Mouse (Mus musculus): Measurements from ENCODE around the gene Fbxo40.

The Fbxo40 gene

DNA sequence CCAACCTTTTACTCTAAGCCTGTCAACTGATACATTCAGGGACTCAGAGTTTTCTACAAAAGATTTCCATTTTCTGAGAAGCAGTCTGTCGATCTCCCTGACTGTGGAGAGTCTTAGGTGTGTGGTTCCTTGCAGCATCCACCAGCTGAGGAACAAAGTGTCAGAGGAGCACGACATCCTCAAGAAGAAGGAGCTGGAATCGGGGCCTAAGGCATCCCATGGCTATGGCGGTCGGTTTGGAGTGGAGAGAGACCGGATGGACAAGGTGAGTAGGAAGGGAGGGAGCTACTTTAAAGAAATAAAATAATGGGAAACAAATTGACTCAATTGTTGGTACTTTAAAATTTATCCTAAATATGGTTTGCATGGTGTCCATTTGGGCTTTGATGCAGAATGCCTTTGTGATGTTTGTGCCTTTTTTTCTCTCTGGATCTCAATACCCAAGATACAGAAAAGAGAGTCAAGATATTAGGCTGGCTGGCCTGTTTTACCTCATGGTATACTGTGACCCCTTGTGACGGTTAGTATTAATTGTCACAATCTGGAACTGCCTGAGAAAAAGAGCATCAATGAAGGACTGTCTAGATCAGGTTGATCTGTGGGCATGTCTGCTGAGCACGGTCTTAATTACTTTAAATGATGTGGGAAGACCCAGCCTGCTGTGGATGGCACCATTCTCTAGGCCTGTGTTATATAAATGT, 43.7 kb downstream of the Fbxo40 start:
- DNase-seq, result peak; percentile 79

DNA sequence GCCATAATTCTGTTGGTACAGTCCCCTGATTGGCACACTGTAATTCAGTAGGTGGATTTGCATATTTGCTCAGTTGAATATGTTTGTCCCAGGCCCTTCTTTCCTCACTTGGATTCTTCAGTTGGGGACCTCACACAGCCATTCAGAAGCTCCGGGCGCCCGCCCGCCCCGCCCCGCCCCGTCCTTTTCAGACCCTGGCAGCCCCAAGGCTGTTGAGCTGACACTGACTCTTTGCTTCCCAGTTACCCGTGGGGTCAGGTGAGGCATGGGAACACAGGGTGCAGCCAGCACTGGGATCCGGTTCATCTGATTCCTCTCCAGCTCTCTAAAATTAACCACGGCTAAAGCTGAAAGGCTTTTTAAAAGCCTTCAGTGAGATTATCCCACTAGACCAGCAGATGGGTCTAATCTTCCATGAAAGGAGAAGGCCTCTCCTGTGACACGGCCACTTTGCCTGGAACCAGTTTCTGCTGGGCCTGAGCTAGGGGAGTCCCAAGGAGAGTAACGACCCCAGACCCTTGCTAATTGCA, 45.3 kb downstream of the Fbxo40 start:
- peak; percentile 98 for DNase-seq

DNA sequence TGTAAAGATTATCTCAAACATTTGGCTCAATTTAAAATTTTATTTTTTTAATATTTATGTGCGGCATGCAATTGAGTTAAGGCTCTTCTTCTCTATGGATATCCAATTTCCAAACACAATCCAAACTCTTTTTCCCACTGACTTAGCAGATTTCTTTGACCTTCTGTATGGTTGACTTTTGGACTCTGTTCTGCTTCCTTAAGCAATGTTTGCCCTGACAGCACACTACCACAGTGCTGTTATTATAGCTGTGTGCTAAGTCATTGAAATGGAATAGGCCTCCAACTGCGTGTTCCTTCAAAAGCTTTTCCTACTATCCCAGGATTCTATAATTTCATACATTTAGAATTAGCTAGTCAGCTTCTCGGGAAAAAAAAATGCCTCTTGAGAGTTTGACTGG, 46.7 kb downstream of the Fbxo40 start:
- DNase-seq, result no peak

DNA sequence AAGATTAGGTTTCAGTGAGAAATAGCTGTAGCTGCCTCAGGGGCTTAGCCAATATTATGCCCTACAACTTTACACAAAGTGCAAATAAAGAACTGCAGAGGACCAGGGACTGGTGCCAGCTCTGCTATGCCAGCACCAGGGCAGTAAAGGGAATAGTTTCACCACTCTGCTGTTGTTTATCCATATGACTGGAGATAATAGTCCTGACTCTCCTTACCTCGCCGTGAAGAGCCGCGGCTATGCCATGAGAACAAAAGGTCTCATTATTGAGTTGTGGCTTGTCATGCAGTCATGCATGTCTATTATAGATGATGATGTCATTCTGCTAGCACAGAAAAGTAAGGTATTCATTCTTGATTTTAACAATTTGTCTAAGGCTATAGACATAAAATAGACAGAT, 48.4 kb downstream of the Fbxo40 start:
- DNase-seq, result peak; percentile 77

DNA sequence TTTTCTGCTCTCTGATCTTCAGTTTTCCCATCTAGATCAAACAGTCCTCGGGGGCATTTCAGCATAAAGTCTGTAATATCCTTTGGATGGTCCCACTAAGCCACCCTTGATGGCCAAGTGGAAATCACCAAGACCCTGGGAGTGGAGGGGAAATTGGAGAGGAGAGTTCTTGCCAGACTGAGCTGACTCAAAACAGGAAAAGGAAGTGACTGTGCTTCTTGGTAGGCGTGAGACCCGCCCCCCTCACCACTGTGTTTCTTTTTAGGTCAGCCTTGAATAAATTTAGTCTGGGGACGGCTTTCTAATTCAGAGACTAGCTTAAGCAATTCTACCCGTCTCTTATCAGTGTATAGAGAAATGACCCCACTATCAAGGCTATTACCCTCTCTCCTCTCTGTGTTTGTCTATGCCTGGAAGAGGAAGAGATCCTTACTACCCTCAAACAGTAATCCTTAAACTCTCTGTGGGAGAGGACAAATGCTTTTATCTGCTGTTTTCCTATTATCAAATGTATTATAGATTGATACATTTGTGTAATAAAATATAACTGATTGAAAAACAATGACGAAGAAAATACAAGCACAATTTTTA, 49.0 kb downstream of the Fbxo40 start:
- peak; percentile 95 for DNase-seq

DNA sequence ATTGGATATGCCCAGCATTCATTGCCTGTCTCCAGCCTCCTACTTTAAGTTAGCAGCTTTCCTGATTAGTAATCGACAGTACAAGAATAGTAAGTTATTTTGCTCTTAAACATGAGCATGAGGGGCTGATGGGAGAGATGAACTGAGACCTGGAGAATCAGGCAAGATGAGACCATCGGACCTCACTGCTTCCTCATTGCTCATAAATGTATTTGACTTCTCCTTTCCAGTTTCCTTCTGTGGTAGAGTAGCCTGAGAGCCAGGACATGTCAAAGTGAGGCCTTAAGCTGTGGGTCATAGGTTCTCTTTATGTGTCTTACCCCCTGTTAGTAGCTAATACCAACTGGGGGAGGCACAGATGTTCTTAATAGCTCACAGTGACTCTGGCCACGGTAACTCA, 54.5 kb downstream of the Fbxo40 start:
- peak; percentile 92 for DNase-seq

DNA sequence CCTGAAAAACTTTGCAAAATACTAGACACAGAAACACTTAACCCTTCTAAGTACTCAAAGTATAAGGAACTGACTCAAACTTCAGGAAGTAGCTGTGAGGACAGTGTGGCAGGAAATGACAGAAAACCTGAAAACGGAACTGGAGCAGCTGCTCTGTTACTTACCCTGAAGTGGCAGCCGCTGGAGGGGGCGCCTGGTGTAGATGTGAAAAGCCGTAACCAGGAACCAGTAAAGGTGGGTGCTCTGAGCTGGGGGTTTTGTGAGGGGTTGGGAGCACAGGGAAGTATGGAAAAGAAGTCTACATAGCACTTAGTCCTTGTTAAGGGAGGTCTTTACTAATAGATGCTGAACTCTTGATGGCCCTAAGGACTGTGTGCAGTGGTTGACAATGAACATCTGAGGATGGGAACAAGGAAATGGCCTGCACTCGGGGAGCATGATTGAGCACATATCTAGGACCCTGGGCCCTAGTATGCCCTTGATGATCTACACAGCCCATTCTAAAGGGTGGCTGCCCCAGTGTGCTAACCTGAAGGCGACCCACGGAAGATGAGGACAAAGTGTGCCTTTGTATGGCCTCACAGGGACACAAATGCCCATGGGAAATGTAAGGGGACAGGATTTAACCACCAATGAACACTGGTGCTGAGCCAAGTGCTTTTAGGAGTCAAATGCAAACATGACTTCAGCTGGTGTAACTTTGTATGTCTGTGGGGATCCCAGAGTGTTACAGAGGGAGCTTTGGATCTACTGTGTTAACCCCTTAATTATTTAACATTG, 55.2 kb downstream of the Fbxo40 start, which contains the start of gene Hcls1:
Gene Hcls1, plus strand, starts transcription at position 143 of the 780 bp plus-strand sequence.
- DNase-seq, result peak; percentile 96

DNA sequence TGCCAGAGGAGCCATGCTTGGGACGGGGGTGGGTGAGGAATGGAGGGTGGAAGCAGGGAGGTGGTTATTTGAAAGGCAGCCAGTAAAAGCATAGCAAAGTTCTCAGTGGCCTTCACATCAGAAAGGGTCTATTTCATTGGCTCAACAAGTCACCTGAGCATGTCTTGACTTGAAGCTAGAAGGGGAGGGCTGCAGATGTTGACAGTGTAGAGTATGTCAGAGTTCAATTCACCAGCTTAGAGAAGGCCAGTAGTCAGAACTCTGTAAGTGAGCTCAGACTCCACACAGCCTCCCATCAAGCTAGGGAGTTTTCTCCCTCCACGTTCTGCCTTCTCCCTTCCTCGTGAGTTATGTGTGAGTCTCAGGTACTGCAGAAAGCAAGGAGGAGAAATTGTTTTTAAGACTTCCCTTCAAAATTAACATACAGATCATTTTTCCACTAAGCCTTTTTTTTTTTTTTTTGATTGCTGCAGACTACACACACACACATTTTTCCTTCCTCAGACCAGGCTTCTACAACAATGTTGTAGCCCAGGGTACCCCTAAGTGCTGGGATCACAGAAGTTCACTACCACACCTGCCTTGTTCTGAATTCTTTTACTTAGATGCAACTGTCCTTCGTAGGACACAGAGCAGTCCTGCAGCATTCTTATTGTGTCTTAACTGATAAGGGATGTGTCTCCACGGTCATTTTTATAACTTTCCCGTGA, 56.0 kb downstream of the Fbxo40 start:
- DNase-seq, result peak; percentile 93

DNA sequence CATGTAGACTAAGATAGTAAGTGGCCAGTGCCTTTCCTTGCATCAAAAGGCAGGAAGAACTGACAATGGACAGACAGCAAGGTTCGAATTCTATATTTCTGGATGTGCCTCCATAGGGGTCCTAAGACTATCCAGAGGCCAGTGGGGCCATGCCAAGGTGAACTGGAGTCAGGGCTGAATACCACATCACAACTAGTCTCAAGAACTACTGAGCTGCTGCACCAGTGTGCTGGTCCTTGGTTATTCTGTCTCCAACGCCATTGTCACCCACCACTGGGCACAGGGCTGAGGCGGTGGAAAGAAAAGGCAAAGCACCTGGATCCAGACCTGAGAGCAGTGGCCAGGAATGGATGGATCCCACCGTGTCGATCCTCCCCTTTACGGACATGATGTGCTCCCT, 57.7 kb downstream of the Fbxo40 start:
- DNase-seq, result peak; percentile 83

DNA sequence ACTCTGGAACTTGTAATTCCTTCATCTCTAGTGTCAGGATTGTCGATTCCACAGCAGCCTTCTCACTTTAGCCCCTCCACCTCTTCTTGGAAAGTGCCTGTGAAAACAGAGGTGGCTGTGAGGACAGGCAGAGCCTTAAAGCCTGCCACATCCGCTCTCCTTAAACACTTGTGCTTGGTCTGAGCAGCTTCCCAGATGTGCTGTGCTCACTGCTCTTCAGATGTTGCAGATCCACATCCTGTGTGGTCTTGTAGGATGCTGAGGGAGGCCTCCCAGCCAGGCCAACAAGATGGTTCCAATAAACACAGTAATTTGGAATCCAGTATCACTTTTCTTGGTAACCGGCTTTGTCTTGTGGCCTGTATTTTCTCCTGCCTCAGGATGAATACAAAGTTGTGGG, 58.3 kb downstream of the Fbxo40 start:
- peak; percentile 61 for DNase-seq

DNA sequence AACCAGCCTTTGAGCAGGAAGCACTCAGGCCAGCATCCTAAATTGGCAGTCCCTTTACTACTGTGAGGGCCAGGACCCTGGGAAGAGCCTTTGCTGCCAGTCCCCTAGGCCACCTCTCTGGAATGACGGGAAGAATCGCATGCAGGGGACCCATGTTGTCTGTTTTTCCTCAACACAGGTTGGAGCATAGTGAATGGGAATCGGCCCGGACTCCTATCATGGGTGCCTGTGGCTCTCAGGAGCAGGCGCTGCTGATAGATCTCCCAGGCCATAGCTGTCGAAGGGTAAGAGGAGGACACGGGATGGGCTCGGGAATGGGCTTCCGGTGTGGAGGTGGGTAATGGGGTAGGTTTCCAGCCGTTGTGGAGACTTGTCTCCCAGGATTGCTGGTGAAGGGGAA, 58.9 kb downstream of the Fbxo40 start:
- DNase-seq, result peak; percentile 78

DNA sequence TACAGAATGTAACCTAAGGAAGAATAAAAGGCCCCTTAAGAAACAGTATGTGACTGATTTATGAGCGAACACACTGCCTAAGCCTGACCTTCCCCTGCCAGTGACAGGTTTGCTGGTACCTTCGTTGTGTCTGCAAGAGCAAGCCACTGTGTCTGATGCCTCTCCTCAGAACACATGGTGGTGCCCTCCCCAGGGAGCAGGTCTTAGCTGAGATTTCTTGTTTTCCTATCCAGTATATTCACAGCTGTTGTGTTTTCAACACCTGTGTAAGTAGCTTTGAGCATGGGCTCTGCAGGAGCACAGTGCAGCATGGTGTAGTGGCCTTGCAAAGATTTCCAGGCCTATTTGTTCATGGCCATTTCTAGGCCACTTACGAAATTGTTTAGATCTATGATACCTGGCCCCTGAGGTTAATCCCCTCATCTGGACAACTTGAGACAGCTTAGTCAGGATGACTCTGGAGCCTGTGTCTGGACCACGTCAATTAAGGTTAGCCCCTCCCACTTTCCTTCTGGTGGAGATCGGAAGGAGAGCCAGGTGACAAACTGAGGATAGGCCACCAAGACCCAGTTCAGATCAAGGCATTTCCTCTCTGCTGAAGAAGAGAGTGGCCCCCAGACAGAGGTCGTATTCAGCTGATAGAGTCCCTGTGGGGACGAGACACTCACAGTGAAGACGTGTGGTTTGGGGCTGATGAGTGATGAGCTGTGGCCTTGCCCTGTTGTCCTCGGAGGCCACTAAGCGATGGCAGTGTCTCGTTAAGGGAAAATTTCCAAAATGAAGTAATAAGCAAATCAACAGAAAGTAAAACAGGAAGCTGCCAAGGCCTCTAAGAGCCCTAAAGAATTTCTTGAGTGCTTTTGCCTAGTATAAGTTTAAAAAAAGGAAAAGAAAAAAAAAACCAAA, 59.8 kb downstream of the Fbxo40 start:
- DNase-seq, result peak; percentile 76

DNA sequence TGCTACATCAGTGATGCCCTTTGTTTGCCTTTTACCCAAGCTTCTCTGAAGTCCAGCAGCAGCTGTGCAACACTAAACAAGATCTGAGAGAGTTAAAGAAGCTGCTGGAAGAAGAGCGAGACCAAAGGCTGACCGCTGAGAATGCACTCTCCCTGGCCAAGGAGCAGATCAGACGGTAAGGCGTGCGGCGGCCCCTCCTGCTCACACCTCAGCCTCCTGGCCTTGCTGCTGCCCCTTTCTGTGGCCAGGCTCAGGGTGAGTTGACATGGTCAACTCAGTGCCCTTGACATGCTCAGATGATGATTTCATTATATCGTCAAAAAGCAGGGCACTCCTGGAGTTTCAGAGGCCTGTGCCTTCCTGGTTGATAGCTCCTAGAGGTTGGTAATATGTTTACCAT, 61.1 kb downstream of the Fbxo40 start:
- DNase-seq, result peak; percentile 74

DNA sequence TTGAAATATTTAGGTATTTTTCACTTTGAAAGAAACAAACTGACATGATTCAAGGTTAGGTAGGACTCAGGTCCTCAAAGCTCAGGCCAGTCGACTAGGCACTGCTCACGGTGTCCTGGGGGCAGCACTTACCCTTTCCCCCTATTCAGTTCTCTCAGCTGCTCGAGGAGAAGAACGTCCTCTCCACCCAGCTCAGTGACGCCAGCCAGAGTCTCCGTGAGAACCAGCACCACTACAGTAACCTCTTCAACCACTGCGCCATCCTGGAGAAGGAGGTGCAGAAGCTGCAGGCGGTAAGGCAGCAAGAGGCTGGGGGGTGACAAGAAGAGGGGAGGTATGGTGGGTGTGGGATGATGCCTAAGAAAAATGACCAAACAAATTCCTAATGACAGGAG, 62.2 kb downstream of the Fbxo40 start:
- peak; percentile 86 for DNase-seq

DNA sequence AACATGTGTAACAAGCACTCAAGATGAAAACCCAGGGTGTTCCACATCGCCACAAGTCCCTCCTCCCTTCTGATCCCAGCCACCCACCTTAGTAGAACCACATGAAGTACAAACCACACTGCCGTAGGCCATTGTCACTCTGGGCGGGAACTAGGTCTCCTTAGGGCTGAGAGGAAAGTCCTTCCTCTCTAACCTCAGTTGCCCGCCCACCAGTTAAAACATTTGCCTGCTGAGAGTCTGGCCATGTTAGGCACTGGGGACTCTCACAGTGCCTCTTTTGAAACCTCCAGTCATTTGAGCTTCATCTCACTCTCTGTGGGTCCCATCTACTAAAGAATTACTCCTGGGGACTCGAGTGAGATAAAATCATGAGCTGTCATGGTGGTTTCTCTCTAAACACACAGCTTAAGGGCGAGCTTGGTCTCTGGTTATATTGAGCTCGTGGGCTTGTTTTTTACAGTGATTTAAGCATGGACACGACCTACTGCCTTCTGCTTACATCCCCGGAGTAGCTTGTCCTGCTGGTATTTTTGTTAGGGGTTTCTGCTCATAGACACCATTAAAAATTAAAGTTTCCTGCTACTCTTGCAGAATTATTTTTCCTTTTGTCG, 62.7 kb downstream of the Fbxo40 start:
- DNase-seq, result peak; percentile 66

DNA sequence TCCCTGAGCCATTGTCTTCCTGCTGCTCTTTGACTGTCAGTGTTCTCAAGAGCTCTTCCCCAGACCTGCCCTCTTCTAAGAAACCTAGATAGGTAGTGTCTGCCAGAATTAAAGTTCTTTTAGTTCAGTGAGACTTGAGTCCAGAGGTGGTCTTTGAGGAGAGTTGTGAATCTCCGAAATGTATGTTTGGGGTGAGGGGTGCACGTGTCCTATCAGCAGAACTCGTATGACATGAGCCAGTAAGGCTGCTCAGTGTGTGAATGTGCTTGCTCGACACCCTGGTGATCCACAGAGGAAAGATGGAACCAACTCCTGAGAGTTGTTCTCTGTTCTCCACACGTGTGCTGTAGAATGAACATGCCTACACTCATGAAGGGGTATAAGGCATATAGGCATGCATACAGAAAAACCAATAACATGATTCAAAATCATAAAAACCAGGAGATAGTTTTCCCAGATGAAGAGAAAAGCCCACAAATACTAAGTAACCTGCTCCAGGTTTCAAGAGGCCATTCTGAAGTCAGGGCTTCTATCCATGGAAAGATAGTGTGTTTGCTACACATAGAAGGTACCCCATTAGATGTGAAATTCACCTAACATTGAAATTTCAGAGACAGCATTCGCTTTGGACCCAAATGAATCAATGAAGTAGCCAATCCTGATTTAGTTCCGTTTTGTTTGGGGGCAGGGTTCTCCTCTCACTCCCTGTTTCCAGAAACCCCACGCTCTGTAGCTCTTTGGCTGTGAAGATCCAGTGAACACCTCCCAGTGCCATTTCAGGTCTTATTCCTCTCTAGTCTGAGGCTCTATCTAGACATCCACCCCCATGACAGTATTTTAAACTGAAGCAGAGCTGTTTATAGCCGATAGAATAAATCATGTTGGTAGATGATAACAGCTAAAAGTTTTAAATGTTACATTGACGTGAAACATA, 63.5 kb downstream of the Fbxo40 start:
- peak; percentile 30 for DNase-seq

DNA sequence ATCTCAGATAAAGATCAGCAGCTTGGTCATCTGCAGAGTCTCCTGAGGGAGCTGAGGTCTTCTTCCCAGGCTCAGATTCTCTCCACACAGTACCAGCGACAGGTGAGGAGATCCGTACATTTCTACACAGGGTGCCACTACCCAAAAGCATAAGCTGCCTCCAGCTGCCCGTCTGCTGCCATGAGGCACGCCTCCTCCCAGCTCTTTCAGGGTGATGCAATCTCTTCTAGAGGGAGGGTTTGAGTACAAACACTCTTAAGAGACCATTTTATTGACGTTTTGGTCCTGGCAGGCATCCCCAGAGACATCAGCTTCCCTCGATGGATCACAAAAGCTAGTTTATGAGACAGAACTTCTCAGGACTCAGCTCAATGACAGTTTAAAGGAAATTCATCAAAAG, 64.5 kb downstream of the Fbxo40 start:
- peak; percentile 73 for DNase-seq

DNA sequence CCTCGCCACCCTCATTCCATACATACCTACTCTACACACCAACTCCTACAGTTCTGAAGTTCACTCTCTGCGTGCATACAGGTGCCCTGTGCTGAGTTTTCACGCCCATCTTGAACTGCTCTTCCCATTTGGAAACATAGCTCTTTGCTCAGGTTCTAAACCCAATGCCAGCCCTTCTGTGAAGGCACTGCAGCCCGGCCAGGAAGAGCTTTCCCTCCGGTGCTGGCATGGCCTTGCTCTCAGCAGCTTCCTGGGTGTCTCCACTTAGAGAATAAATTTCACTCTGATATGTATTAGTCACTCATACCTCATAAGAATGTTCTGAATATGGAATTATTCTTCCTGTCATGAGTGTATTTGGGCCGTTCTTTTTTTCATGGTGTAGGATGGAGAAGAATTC, 64.9 kb downstream of the Fbxo40 start:
- DNase-seq, result peak; percentile 55

DNA sequence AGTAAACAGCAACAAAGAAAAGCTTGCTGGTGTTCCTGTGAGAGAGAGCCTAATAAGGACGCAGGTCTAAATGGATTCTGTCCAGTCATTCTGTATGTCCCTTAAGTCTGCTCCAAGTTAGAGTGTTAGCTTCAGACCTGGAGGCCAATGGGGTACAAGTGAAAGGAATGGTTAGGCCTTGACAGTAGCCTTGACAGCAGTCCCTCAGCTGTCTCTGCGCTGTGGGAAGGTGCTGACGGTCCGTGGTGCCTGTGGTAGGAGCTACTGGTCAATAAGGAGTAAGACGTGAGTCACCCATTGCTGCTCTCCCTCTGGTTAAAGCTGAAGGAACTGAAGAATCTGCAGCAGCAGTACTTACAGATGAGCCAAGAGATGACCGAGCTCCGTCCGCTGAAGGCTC, 66.0 kb downstream of the Fbxo40 start:
- DNase-seq, result peak; percentile 78

DNA sequence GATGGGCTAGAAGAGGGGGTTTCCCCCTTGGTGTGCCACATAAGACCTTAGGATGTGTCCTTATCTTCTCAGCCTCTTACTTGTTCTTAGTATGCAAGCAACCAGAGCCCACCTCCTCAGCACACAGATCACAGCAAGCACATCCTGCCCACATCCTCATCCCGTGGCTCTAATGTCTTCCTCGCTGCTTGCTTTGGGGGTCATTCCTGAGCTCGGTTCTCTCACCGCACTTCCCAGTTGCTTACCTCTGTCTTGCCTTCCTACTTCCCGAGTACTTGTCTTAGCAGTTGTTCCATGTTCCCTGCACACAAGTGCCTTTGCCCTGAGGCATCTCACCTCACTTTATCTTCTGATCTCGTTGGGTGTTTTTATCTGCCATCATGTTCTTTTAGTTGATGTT, 68.3 kb downstream of the Fbxo40 start:
- peak; percentile 72 for DNase-seq
